Comparison of ENCODE assay signal across 8 mouse cellular contexts in genomic region chr4:45815542-45815941, GRCm38 (mm10). TPM values are rescaled to one million over a fixed set of nuclear protein-coding genes. Genes with fewer than 3 reads are reported as not detected.
A peak's percentile ranks its signal among the peaks of the same experiment; 100 is the strongest.
DNase-seq lines count a peak whose midpoint lies in the region; ATAC-seq lines count a peak whose summit lies in the region.

No protein-coding gene starts in this region.

- 51% methylated on average over 7 of the region's 7 CpGs for WGBS in intestine, embryonic 14.5 days
- WGBS in intestine, embryonic 16.5 days, result 47% methylated on average over 7 of the region's 7 CpGs

- H3K9ac ChIP-seq in intestine, embryonic 14.5 days (ENCODE audit: low read length), result no peak overlapping the region
- no peak overlapping the region for H3K9ac ChIP-seq in intestine, embryonic 16.5 days (ENCODE audit: low read depth, low read length)

- no peaks in the 10 kb centered on the region for H3K27me3 ChIP-seq in intestine, embryonic 14.5 days (replicated peaks; ENCODE audit: control insufficient read depth, insufficient read depth, low read length)
- no peaks in the 10 kb centered on the region for H3K27me3 ChIP-seq in intestine, embryonic 16.5 days (replicated peaks; ENCODE audit: control insufficient read depth, insufficient read depth, low read length)

- H3K36me3 ChIP-seq in intestine, embryonic 14.5 days (ENCODE audit: control insufficient read depth, insufficient read depth, low read length), result no peaks in the 10 kb centered on the region
- no peaks in the 10 kb centered on the region for H3K36me3 ChIP-seq in intestine, embryonic 16.5 days (ENCODE audit: control insufficient read depth, insufficient read depth, low read length)

- no peak for ATAC-seq in intestine, embryonic 14.5 days (replicated peaks; ENCODE audit: low FRiP score, low TSS enrichment, low read depth)
- ATAC-seq in intestine, embryonic 16.5 days, result no peak

- no peaks in the 10 kb centered on the region for H3K9me3 ChIP-seq in intestine, embryonic 14.5 days (ENCODE audit: control insufficient read depth, low read length)
- no peaks in the 10 kb centered on the region for H3K9me3 ChIP-seq in intestine, embryonic 16.5 days (ENCODE audit: control insufficient read depth, low read length)

- peak; percentile 72 for DNase-seq in intestine, embryonic 14.5 days (ENCODE audit: low spot score)
- DNase-seq in B cell, adult 2 months, result peak; percentile 50 to 51
- DNase-seq in ZHBTc4 (ENCODE audit: low read depth, low spot score), result peak; percentile 92
- peak; percentile 83 for DNase-seq in embryo, embryonic 11 days
- DNase-seq in induced T-regulatory cell, adult 2 months (ENCODE audit: low read depth), result peak; percentile 35
- DNase-seq in lung, postnatal 14 days, result peak; percentile 56
- peak; percentile 48 for DNase-seq in thymus, postnatal 25 days

- no peak overlapping the region for H3K27ac ChIP-seq in intestine, embryonic 14.5 days (ENCODE audit: low read depth)
- no peak overlapping the region for H3K27ac ChIP-seq in intestine, embryonic 16.5 days (ENCODE audit: low read length)

- H3K4me2 ChIP-seq in intestine, embryonic 14.5 days (ENCODE audit: low read length), result no peak overlapping the region
- no peak overlapping the region for H3K4me2 ChIP-seq in intestine, embryonic 16.5 days (ENCODE audit: low read depth, low read length)

- no peak overlapping the region for H3K4me3 ChIP-seq in intestine, embryonic 14.5 days (ENCODE audit: low read depth, low read length)
- no peak overlapping the region for H3K4me3 ChIP-seq in intestine, embryonic 16.5 days (ENCODE audit: low read length)

- peaks cover 15% of the 10 kb centered on the region for H3K4me1 ChIP-seq in intestine, embryonic 14.5 days (replicated peaks; ENCODE audit: control insufficient read depth, insufficient read depth, low read length)
- peaks cover 14% of the 10 kb centered on the region for H3K4me1 ChIP-seq in intestine, embryonic 16.5 days (ENCODE audit: control insufficient read depth, insufficient read depth, low read length)

RNA-seq across cellular contexts. Expression of gene Igfbpl1, which starts 11.2 kb away (rescaled TPM):
- 0.67 and 1.3 TPM in 2 replicates for polyA plus RNA-seq in intestine, embryonic 14.5 days (2014; fragmentation: Nextera tagmentation; extraction: Ambion mirVana)
- polyA plus RNA-seq in intestine, embryonic 16.5 days (2015; fragmentation: Nextera tagmentation; extraction: Ambion mirVana), result 0.24 and 0.34 TPM in 2 replicates

RNA-seq across cellular contexts. Expression of gene Aldh1b1, which starts 16.7 kb away (rescaled TPM):
- polyA plus RNA-seq in intestine, embryonic 14.5 days (2014; fragmentation: Nextera tagmentation; extraction: Ambion mirVana), result 96.9 and 115 TPM in 2 replicates
- 638 and 702 TPM in 2 replicates for polyA plus RNA-seq in intestine, embryonic 16.5 days (2015; fragmentation: Nextera tagmentation; extraction: Ambion mirVana)

RNA-seq across cellular contexts. Expression of gene Stra6l, which starts 32.9 kb away (rescaled TPM):
- polyA plus RNA-seq in intestine, embryonic 14.5 days (2014; fragmentation: Nextera tagmentation; extraction: Ambion mirVana), result 6.9 and 8.7 TPM in 2 replicates
- 9.7 and 13.3 TPM in 2 replicates for polyA plus RNA-seq in intestine, embryonic 16.5 days (2015; fragmentation: Nextera tagmentation; extraction: Ambion mirVana)

Comparison
In these comparisons a context has a peak if more than half of its experiments do, and no peak if none do; other contexts are left out.
1. DNase-seq: peak in every context shown above with its lines; median percentile 92 in ZHBTc4; 83 in embryo, embryonic 11 days; 72 in intestine, embryonic 14.5 days; 56 in lung, postnatal 14 days; 50 in B cell, adult 2 months; 48 in thymus, postnatal 25 days; 35 in induced T-regulatory cell, adult 2 months.